Mouse (Mus musculus) cortical plate, adult 2 months (tissue): ENCODE measurements around the gene Setdb1. TPM values are rescaled to one million over a fixed set of nuclear protein-coding genes. Genes with fewer than 3 reads are reported as not detected.

Experiments
- H3K27ac ChIP-seq: fragments of 200-500 bp; 2 replicates; pipeline ENCODE4 v1.5.1; 2012; ENCODE audit warnings: low read length, control low read depth, inconsistent platforms; ENCODE audit not compliant: insufficient read depth
- H3K4me1 ChIP-seq: fragments of 200-500 bp; 2 replicates; pipeline ENCODE4 v1.6.1; 2011; ENCODE audit warnings: low read length; ENCODE audit not compliant: control insufficient read depth, insufficient read depth
- H3K4me3 ChIP-seq: fragments of 200-500 bp; 2 replicates; pipeline ENCODE4 v1.5.1; 2011; ENCODE audit warnings: mild to moderate bottlenecking, low read length, control low read depth; ENCODE audit not compliant: insufficient read depth
- CTCF ChIP-seq: fragments of 200-500 bp; IDR thresholded peaks from 2 replicates; pipeline ENCODE4 v1.5.1; 2011; ENCODE audit warnings: mild to moderate bottlenecking, control low read depth, low read length; ENCODE audit not compliant: insufficient read depth; ENCODE audit errors: extremely low read depth
- POLR2A ChIP-seq: fragments of 200-500 bp; IDR thresholded peaks from 2 replicates; pipeline ENCODE4 v1.6.1; 2011; ENCODE audit warnings: mild to moderate bottlenecking, low read length, control low read depth; ENCODE audit not compliant: insufficient read depth; ENCODE audit errors: extremely low read depth
- polyA plus RNA-seq: library from polyadenylated mRNA; depleted of rRNA; stranded (reverse); fragments of >200 nt; gene quantifications from 2 replicates; pipeline ENCODE4 v1.2.3, GENCODE M21; 2012

Gene Setdb1
- polyA plus RNA-seq, 1 experiment, result 34.6 TPM

GRCm38 (mm10) chr3:95318548-95318947 is 38.5 kb downstream of the Setdb1 start:
- TF ChIP-seq CTCF (no peak), POLR2A (0 out of 2 replicates have a peak, but pooled peaks have one; percentile 39)
- no peak overlapping the region for H3K4me3 ChIP-seq
- peak overlapping the region; percentile 6; the same call in 1 of the 2 replicates for H3K27ac ChIP-seq
- peaks cover 2% of the 10 kb centered on the region; the same call in 1 of the 2 replicates for H3K4me1 ChIP-seq

GRCm38 (mm10) chr3:95317414-95318080 is 39.5 kb downstream of the Setdb1 start:
- H3K4me3 ChIP-seq, result no peak overlapping the region
- peaks cover 2% of the 10 kb centered on the region; the same call in 1 of the 2 replicates for H3K4me1 ChIP-seq
- no peak overlapping the region for H3K27ac ChIP-seq
- TF ChIP-seq CTCF (peak; percentile 59), POLR2A (no peak)

DNA sequence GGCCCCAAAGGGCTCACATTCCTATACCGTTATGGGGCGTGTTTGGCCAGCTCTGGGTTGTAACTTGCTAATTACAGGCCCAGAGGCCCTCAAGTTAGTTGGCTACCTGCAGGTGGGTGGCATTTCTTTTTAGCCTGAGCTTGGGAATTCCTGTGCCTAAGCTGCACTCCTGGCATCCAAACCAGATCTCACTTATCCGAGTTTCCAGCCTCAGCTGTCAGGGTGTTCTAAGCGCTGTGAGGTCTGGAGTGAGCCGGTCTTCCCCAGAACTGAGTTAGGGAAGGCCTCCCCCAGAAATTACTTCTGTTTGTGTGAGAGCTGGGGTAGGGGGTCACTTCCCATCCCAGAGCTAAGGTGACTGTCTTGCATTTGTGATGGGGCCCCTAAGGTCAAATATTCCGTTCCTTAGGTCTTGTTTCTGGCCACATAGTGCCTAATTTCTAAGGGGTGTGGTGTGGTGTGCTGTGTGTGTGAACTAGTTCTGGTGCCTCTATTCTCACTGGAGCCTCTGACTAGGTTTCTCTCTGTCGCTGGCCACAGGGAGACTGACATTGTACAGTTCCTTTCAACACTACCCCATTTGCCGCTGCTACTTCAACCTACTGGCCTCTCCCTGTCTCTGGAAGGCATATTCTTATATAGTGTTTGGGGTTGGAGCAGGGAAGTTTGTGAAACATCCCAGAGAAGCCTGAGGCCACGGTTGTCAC is 41.0 kb downstream of the Setdb1 start:
- peak overlapping the region; percentile 47 for H3K27ac ChIP-seq

DNA sequence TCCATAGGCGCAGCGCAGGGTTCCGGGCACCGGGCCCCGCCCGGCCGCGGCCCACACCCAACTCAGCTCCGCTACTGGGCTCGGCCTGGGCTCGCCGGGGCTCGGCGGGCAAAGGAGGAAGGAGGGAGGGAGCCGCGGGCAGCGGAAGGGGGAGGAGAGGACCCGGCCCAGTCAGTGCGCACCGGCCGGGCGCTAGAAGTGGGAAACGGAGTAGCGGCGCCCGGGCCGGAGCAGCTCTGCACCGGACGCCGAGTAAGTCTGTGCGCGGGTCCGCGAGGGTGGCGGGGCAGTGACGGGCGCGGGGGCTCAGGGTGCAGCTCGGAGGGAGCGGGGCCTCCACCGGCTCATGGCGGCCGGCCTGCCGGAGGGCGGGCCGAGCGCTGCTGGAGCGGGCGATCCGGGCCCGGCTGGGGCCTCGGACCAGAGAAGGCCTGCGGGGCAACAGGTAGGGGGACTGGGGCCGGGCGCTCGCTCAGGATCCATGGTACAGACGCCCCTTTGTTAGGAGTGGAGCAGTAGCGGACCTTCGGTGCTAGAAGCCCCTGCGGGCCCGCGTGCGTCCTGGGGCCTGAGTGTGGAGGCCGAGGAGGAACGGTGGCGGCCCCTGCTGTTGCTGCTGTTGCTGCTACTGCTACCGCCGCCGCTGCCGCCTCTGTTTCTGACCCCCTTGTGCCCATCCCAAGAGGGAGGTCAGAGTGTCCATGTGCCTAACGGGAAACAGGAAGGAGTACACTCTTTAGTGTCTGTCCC is 41.7 kb downstream of the Setdb1 start:
- Histone ChIP-seq H3K4me1 (peaks cover 2% of the 10 kb centered on the region; the same call in 1 of the 2 replicates), H3K27ac (peak overlapping the region; percentile 47), H3K4me3 (peak overlapping the region; percentile 51)
- TF ChIP-seq CTCF (no peak), POLR2A (no peak)

More for the DNA sequence above, 41.0 kb downstream of the Setdb1 start:
- Histone ChIP-seq H3K4me3 (peak overlapping the region; percentile 51), H3K4me1 (peaks cover 2% of the 10 kb centered on the region; the same call in 1 of the 2 replicates)
- TF ChIP-seq POLR2A, result no peak
- TF ChIP-seq CTCF, result no peak

- Histone ChIP-seq H3K27ac (peak within 1 kb of the TSS; percentile 47), H3K4me3 (peak within 1 kb of the TSS; percentile 51), H3K4me1 (peaks cover 2% of the 10 kb centered on the region; the same call in 1 of the 2 replicates)
- TF ChIP-seq CTCF, result no peak
- TF ChIP-seq POLR2A, result no peak
These were observed 42.4 kb downstream of the Setdb1 start, which contains the start of gene Cers2 for GRCm38 (mm10) chr3:95314486-95315093. TSS of gene Cers2 (plus strand) at chr3:95314791.

DNA sequence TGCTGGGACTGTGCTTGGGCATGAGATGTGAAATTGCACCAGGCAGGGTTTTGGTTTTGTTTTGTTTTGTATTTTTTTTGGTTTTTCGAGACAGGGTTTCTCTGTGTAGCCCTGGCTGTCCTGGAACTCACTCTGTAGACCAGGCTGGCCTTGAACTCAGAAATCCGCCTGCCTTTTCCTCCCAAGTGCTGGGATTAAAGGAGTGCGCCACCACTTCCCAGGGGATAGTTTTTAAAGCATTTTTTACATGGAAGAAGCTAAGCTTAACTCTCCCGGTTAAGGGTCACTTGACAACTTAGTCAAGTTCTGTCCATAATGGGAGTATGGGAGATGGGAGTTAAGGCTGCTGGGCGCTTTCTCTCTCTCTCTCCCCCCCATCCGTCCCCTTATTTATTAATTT is 42.9 kb downstream of the Setdb1 start:
- Histone ChIP-seq H3K4me3 (no peak overlapping the region), H3K4me1 (peaks cover 2% of the 10 kb centered on the region; the same call in 1 of the 2 replicates), H3K27ac (no peak overlapping the region)
- no peak for TF ChIP-seq CTCF
- TF ChIP-seq POLR2A, result no peak

- H3K27ac ChIP-seq, result no peak overlapping the region
- H3K4me1 ChIP-seq, result peaks cover 2% of the 10 kb centered on the region; the same call in 1 of the 2 replicates
- H3K4me3 ChIP-seq, result no peak overlapping the region
- TF ChIP-seq POLR2A (no peak), CTCF (no peak)
These were observed 43.5 kb downstream of the Setdb1 start for GRCm38 (mm10) chr3:95313476-95313875.

- Histone ChIP-seq H3K4me3 (no peak overlapping the region), H3K4me1 (peaks cover 2% of the 10 kb centered on the region; the same call in 1 of the 2 replicates), H3K27ac (no peak overlapping the region)
- TF ChIP-seq POLR2A, result no peak
- TF ChIP-seq CTCF, result no peak
These were observed 44.4 kb downstream of the Setdb1 start for GRCm38 (mm10) chr3:95312623-95313022.

DNA sequence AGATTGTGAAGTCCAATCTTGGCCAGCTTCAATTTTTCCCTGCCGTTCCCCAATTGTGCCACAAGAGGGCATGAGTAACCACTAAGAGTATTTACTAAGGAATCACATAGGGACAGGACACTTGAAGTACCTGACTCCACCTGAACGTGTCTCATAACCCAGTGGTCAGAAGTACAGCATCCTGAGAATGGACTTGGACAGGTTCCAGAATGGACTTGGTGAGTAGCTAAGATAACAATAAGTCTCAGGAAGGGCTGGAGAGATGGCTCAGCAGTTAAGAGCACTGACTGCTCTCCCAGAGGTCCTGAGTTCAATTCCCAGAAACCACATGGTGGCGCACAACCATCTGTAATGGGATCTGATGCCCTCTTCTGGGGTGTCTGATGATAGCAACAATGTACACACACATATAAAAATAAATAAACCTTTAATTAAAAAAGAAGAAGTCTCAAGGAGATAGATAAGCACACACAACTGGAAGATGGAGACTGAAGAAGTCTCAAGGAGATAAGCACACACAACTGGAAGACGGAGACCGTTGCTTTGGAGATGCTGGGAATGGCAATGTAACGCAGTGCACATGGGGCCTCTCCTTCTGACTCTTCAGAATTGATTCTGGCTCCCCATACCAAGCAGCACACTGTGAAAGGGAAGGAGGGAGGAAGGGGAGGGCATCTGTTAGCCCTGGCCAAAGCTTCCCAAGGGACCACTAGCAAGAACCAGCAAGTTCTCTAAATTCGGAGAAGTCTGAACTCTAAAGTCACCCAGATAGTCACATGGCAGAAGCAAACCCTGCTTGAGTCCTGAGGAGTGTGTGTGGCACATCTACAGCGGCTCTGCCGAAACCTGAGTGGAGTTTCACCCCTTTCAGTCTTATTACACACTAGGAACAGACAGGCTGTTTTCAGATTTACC is 45.8 kb downstream of the Setdb1 start:
- Histone ChIP-seq H3K4me3 (no peak overlapping the region), H3K4me1 (peaks cover 2% of the 10 kb centered on the region; the same call in 1 of the 2 replicates), H3K27ac (no peak overlapping the region)
- TF ChIP-seq CTCF (peak; percentile 51), POLR2A (no peak)
